Mouse (Mus musculus) ES-E14 (cell line): ENCODE results near the gene Myocd. TPM values are rescaled to one million over a fixed set of nuclear protein-coding genes. Genes with fewer than 3 reads are reported as not detected.

Experiments
- DNase-seq: peaks from one replicate; pipeline ENCODE4 v3.0.0-alpha.2; 2013; ENCODE audit warnings: low read depth, low spot score
- H3K27ac ChIP-seq: 2 replicates; pipeline ENCODE4 v1.5.1; 2012; ENCODE audit warnings: low read depth, mild to moderate bottlenecking, low read length, moderate library complexity, mixed read lengths; ENCODE audit not compliant: poor library complexity, insufficient read depth, severe bottlenecking
- H3K36me3 ChIP-seq: 2 replicates; pipeline ENCODE4 v1.6.1; 2012; ENCODE audit warnings: mild to moderate bottlenecking, low read length, moderate library complexity, mixed read lengths; ENCODE audit not compliant: control insufficient read depth, poor library complexity, insufficient read depth, severe bottlenecking
- H3K4me1 ChIP-seq, 2 experiments: fragments of 150-350 bp in 1 of 2; sonication (generic) in 1 of 2; 2 replicates each; pipeline ENCODE4 v1.6.1; 2012; ENCODE audit warnings: low read length in 2 of 2, mild to moderate bottlenecking in 1 of 2, mixed read lengths in 1 of 2; ENCODE audit not compliant: control insufficient read depth in 2 of 2, insufficient read depth in 2 of 2, poor library complexity in 1 of 2
- H3K4me3 ChIP-seq, 2 experiments: fragments of 150-350 bp in 1 of 2; sonication (generic) in 1 of 2; 2 replicates each; pipeline ENCODE4 v1.5.1; 2012; ENCODE audit warnings: low read length in 2 of 2, low read depth in 1 of 2, mild to moderate bottlenecking in 1 of 2, mixed read lengths in 1 of 2; ENCODE audit not compliant: insufficient read depth in 1 of 2, poor library complexity in 1 of 2, severe bottlenecking in 1 of 2
- H3K9ac ChIP-seq: 2 replicates; pipeline ENCODE4 v1.6.1; 2012; ENCODE audit warnings: low read depth, mild to moderate bottlenecking, low read length, mixed read lengths; ENCODE audit not compliant: poor library complexity, insufficient read depth, severe bottlenecking
- H3K9me3 ChIP-seq: fragments of 150-350 bp; sonication (generic); 2 replicates; pipeline ENCODE4 v1.6.1; 2012; ENCODE audit warnings: low read depth, mild to moderate bottlenecking, low read length; ENCODE audit not compliant: control insufficient read depth, insufficient read depth
- CHD2 ChIP-seq: IDR thresholded peaks from 2 replicates; pipeline ENCODE4 v1.6.1; 2014; ENCODE audit warnings: mild to moderate bottlenecking, low read depth, low read length, inconsistent platforms
- HCFC1 ChIP-seq: IDR thresholded peaks from 2 replicates; pipeline ENCODE4 v1.6.1; 2012; ENCODE audit warnings: low read length, inconsistent platforms, borderline replicate concordance; ENCODE audit not compliant: insufficient read depth
- MAFK ChIP-seq: IDR thresholded peaks from 2 replicates; pipeline ENCODE4 v1.6.1; 2014; ENCODE audit warnings: mild to moderate bottlenecking, low read depth, low read length, inconsistent platforms; ENCODE audit not compliant: insufficient read depth
- ZC3H11A ChIP-seq: IDR thresholded peaks from 2 replicates; pipeline ENCODE4 v1.6.1; 2012; ENCODE audit warnings: low read depth, mild to moderate bottlenecking, inconsistent platforms, low read length, borderline replicate concordance
- ZNF384 ChIP-seq: IDR thresholded peaks from 2 replicates; pipeline ENCODE4 v1.6.1; 2012; ENCODE audit warnings: low read depth, low read length, inconsistent platforms
- in situ Hi-C, 2 experiments: fragments of 600-800 bp; cut with MboI; formaldehyde crosslinking; loops; one replicate each; pipeline ENCODE4 v1.15.1; 2025; ENCODE audit warnings: low sequenced_read_pairs in 2 of 2, inconsistent platforms in 1 of 2; ENCODE audit not compliant: unreplicated experiment in 2 of 2
- total RNA-seq: library from RNA; depleted of rRNA; stranded (reverse); fragments of 300-350 nt; gene quantifications from 2 replicates; pipeline ENCODE4 v1.2.3, GENCODE M21; 2012; rRNA removed

Myocd gene
- total RNA-seq, 1 experiment, result 0.40 TPM

DNA sequence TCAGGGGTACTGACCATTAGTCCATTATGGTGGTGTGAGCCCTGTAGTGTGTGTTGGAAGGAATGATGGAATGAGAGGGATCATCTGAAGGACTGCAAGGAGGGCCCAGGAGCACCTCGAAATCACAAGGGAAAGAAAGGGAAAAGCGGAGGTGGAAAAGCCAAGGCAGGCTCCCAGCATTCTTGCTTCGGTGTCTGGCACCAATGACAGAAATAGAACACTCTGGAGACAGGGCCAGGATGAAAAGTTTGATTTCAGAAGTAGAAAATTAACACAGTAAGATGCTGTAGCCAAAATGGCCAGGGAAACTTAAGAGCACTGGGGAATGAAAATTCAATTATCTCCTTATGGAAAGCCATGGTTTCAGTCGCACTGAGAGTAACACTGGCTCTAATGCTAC is 136.1 kb downstream of the Myocd start:
- in situ Hi-C loops, result no loop called here
- H3K9me3 ChIP-seq, result no peaks in the 10 kb centered on the region

DNA sequence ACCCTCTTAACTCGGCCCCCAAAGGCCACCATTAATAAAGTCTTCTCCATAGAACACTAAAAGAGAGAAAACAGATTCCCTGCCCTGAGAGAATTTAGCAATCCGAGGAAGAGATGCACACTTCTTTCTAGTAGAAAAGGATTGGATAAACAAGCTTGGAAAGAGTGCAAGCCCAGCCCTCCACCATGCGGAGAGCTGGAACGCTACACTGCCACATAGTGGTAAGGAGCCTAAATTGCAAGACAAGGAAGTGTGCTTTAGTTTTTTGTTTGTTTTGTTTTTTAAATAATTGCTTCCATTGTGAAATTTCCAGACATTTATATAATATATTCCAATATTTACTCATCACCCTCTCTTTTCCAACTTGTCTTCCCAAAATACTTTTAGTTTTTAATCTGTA is 140.7 kb downstream of the Myocd start:
- Histone ChIP-seq H3K27ac (no peak overlapping the region), H3K4me1 (peaks cover 10 to 17% of the 10 kb centered on the region in 2 experiments), H3K36me3 (no peaks in the 10 kb centered on the region), H3K9ac (no peak overlapping the region), H3K9me3 (no peaks in the 10 kb centered on the region), H3K4me3 (no peak overlapping the region)
- in situ Hi-C loops, result no loop called here
- TF ChIP-seq HCFC1 (no peak), MAFK (no peak), ZNF384 (no peak), ZC3H11A (no peak), CHD2 (no peak)
- peak; percentile 30 for DNase-seq

More for the DNA sequence above, 136.1 kb downstream of the Myocd start:
- DNase-seq, result no peak
- Histone ChIP-seq H3K9ac (no peak overlapping the region), H3K4me3 (no peak overlapping the region), H3K4me1 (no peaks in the 10 kb centered on the region; a peak in 1 of 4 replicates), H3K36me3 (no peaks in the 10 kb centered on the region), H3K27ac (no peak overlapping the region)
- TF ChIP-seq ZC3H11A (no peak), ZNF384 (no peak), MAFK (no peak), HCFC1 (no peak), CHD2 (no peak)

DNA sequence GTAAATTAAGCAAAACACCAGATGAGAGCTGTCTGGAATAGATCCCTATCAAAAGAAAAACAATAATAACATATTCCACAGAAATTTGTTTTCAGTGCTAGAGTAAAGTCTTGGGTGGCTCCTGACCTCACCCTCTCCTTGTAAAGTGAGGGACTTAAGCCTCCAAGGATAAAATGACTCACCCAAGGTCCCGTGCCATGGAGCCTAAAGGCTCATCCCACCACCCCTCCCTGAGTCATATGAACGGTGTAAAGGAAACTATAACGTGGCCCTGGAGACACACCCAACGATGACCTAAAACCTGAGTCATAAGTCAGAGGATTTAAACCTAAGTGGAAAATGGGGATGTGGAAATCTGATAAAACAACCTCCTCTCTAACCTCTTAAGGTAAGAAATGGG is 141.1 kb downstream of the Myocd start:
- Histone ChIP-seq H3K9me3 (no peaks in the 10 kb centered on the region), H3K9ac (no peak overlapping the region), H3K27ac (no peak overlapping the region), H3K36me3 (no peaks in the 10 kb centered on the region), H3K4me1 (peaks cover 10 to 17% of the 10 kb centered on the region in 2 experiments), H3K4me3 (no peak overlapping the region)
- in situ Hi-C loops, result no loop called here
- no peak for DNase-seq
- no peak for TF ChIP-seq CHD2
- TF ChIP-seq MAFK, result no peak
- no peak for TF ChIP-seq ZNF384
- no peak for TF ChIP-seq HCFC1
- TF ChIP-seq ZC3H11A, result no peak

DNA sequence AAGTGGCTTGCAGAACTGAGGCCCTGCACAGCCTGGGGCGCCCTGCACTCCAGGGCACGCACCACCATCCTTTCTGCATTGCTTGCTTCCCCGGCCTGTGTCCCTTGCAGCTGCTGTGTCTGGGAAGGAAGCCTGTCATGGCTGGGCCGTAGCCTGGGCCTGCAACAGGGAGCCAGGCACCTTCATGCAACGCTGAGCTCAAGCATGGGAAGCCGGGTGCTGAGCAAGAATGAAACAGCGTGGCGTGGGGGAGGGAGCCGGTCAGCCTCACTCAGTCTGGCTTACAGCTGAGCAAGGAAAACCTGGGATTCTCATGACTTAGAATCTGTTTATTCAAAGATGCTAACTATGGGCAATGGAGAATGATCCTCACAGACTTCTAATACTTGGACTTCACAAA is 143.2 kb downstream of the Myocd start:
- Histone ChIP-seq H3K4me1 (peaks cover 10 to 17% of the 10 kb centered on the region in 2 experiments), H3K9ac (0 out of 2 replicates have a peak overlapping the region, but pooled peaks have one; percentile 15), H3K36me3 (no peaks in the 10 kb centered on the region), H3K4me3 (no peak overlapping the region), H3K27ac (peak overlapping the region; percentile 9; the same call in 1 of the 2 replicates), H3K9me3 (no peaks in the 10 kb centered on the region)
- no peak for TF ChIP-seq HCFC1
- TF ChIP-seq CHD2, result no peak
- TF ChIP-seq MAFK, result no peak
- no peak for TF ChIP-seq ZC3H11A
- no peak for TF ChIP-seq ZNF384
- in situ Hi-C loops, result no loop called here
- no peak for DNase-seq

Other genes with a start within 250 kb of the Myocd start
- 1.1 and 1.7 TPM in 2 replicates for gene 1700086D15Rik, start 110.1 kb downstream of the Myocd start, total RNA-seq
- 8.8 and 9.5 TPM in 2 replicates for gene Arhgap44, start 107.0 kb downstream of the Myocd start, total RNA-seq